Mouse (Mus musculus) erythroblast, adult 5-6 weeks (primary cell): ENCODE data around the gene Eif3a. TPM values are rescaled to one million over a fixed set of nuclear protein-coding genes. Genes with fewer than 3 reads are reported as not detected.

Experiments used
- ATAC-seq: replicated peaks from 2 replicates; pipeline ENCODE4 v1.8.0; 2016; ENCODE audit warnings: moderate number of reproducible peaks, mild to moderate bottlenecking, moderate TSS enrichment, inconsistent platforms; ENCODE audit not compliant: poor library complexity, low FRiP score, severe bottlenecking
- total RNA-seq, 2 experiments: library from RNA; stranded (forward) in 1 of 2; stranded (reverse) in 1 of 2; fragments of 150-400 nt in 1 of 2; fragments of 200-764, 138-1000 nt in 1 of 2; gene quantifications; 2 replicates each; pipeline versions ENCODE4 v1.2.3 to v1.2.4; 2015 to 2017; ENCODE audit warnings: low replicate concordance in 2 of 2

The Eif3a gene
- total RNA-seq, 2 experiments from 2014 or later = 63.8 to 68.9 TPM

DNA sequence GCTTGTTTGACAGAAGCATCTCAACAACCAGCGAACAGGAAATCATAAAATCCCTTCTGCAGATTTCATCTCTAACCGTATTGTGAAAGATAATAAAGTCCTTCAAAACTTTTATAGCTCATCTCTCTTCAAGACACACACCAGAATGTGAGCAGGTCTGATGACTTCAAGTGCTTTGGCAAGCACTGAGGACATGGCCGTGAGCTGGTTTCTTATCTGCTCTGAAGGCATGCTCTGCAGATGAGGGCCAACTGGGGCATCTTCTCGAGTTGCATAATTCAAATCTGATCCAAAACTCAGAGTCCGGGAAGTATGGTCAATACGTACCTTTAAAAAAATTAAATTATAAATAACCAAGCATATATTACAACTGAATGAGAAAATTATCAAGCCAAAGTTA lies 17.1 kb downstream of the Eif3a start:
- no peak for ATAC-seq

DNA sequence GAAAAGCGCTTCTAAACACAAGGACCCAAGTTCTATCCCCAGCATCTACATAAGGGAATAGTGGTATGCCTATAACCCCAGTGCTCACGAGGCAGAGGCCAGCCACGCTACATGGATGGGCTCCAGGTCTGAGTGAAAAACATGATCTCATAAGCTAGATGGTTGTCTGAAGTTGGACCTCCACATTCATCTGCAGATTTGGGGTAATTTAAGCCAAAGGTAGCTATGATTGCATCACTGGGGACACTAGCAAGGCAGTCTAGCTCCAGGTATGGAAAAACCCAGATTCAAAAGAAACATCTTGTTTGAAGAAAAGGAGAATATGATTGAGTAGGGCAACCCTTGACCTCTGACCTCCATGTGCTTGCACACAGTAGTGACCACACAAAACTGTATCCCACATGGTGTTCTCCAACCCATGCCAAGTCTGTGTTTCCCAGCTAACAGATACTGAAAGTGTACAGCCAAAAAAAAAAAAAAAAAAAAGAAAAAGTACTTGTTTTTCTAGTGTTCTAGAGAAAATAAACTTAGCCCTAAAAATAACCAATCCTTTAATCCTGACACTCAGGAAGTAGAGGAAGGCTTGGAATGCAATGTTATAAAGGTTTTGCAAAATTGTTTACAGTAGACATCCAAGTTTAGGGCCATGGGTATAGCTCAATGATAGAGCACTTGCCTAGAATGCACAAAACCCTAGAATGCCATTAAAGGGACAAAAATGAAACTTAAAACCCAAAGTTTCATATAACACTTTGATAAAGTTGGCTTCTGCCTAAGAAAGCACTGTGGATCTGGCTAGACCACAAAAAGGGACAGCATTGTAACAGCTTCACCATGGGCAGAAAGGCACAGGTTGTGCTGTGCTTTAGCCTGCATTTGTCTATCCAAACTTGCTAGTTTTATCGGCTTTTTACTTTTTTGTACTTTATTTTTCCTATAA lies 31.3 kb downstream of the Eif3a start:
- no peak for ATAC-seq

DNA sequence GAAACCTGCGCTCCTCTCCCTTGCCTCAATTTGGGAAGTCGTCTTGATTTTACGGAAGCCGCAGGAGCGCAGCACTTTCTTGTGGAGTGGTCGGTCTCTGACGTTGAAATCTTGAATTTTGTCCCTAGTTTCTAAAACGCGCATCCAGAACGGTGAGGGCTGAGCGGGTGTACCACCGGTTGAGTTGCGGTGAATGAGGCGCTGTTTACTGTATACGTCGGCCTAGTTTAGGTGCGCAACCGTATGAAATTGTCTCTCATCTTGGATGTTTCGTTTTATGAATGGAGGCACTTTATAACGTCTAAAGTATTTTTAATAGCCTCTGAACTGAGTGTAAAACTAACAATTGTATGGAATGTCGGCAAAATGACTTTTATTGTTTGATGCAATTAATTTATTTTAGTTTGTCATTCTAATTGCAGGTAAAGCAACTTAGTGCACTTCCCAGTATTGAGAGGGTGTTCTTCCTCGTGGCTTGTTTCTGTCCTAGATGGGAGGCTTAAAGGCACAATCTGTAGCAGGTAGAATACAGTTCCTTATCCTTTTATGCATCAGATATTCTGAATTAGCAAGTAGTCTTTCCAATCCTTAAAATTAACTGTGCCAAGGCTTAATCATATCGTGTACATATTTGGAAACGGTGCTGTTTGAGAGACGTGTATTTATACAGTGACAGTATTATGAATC lies 33.2 kb downstream of the Eif3a start:
- peak; percentile 31; the same call in 1 of the 2 replicates for ATAC-seq

DNA sequence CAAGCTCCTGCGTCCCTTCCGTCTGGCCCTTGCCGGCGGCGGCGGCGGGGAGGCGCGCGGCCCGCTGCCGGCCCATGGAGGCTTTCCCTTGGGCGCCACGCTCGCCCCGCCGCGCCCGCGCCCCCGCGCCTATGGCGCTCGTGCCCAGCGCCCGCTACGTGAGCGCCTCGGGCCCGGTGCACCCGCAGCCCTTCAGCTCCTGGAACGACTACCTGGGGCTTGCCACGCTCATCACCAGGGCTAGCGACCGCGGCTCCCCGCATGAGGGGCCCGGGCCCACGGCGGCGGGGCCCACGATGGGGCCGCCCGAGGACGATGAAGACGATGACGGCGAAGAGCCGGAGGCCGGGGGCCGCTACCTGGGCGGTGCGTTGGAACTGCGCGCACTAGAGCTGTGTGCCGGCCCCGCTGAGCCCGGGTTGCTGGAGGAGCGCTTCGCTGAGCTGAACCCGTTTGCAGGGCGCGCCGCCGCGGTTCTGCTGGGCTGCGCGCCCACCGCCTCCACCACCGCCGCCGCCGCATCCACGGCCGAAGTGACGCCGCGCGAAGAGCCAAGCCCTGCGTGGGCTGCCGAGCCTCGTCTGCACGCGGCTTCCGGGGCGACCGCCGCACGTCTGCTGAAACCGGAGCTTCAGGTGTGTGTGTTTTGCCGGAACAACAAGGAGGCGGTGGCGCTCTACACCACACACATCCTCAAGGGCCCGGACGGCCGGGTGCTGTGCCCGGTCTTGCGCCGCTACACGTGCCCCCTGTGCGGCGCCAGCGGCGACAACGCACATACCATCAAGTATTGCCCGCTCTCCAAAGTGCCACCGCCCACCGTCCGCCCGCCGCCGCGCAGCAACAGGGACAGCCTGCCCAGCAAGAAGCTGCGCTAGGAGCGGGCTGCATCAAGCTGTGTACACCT lies 34.0 kb downstream of the Eif3a start:
- ATAC-seq = peak; percentile 69

DNA sequence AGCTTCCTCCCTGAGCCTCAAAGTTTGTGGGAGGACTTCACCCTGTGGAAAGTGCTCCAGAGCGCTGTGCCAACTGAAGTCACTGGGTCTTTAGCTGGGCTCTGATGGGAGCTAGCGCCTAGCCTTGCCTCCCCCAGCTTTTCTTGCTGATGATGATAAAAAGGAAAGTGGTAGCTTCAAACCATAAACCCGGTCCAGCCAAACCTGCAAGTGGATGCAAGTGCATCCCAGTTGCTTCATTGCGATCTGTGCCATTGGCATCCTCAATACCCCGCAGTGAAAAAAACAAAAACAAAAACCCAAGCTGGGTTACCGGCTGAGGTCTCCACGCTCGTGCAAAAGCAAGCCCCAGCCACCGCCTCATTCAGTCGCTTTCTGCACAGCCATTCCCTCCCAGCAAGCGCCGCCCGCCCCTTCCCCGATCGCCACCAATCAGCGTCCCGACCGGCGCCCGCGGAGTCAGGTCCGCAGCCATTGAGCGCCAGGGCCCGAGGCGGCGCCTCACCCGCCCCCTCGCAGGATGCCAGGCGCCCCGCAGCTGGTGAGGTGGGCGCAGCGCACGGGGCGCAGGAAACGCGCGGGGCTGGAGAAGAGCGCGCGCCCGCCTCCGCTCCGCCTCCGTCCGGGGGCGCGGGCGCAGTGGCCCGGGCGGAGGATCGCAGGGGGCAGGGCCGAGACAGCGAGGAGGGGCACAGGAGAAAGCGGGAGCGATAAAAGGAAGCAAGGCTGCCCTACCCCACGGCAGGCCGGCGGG lies 34.8 kb downstream of the Eif3a start, which contains the start of gene Nanos1:
Gene Nanos1 (plus strand): TSS at position 550 of the 754 bp plus-strand sequence.
- ATAC-seq = peak; percentile 93

DNA sequence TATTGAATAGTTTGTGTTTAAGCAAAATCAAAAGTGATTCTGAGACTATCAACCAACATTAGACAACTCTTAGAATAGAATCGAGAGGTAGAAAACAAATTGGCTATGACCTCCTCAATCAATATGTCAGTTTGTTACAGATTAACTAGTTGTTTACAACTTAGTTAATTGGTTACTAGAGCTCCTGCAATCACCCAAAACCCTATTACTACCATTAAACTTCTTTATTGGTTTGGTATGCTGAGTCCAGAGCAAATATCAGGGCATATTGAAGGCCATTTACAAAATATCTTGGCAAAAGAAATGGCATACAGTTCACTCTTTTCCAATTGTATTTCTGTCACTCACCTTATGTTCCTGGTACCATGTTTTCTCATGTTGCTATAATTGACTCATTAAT lies 42.7 kb downstream of the Eif3a start:
- no peak for ATAC-seq

DNA sequence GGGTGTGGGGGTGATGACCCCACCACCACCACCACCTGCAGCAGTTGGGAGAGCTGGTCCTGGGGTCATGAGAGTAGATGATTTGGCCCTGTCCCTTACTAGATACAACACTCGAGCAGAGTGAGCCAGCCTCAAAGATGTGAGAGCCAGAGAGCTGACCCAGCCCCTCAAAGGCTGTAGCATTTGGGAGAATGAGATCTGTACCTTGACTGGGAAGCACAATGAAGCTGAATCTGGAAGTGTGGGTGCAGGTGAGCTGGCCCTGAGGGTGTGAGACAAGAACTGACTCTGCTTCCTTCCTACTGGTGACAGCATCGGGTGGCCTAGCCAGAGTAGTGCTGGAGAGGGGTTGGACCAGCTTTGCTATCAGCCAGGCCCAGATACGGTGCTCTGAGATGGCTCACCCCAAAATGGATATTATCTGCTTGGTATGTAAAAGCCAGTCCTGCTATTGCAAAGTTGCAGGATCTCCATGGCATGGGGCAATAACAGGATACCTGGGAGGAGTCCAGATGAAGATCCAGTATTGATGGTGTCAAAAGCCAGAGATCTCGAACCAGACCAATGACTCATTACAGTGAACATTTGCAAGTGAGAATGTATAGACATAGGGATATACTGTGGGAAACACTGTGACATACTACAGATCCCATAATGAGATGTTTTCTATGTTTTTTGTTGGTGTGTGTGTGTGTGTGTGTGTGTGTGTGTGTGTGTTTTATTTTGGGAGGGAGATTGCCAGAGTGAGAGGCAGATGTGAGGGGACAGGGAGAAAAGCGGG lies 46.5 kb downstream of the Eif3a start:
- ATAC-seq = peak; percentile 93

DNA sequence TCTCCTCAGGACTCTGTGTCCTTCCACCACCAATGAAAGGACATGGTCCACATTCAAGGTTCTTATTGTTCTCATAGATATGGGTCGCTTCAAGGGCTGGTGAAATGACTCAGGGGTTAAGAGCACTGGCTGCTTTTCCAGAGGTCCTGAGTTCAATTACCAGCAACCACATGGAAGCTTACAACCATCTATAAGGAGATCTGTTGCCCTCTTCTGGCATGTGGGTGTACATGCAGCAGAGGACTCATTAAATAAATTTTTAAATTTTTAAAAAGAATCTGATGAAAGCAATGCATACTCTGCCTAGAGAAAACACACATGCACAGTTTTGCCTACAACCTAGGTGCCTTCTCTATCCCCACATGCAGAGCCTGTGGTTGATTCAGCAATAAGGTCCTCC lies 49.9 kb downstream of the Eif3a start:
- ATAC-seq = no peak

DNA sequence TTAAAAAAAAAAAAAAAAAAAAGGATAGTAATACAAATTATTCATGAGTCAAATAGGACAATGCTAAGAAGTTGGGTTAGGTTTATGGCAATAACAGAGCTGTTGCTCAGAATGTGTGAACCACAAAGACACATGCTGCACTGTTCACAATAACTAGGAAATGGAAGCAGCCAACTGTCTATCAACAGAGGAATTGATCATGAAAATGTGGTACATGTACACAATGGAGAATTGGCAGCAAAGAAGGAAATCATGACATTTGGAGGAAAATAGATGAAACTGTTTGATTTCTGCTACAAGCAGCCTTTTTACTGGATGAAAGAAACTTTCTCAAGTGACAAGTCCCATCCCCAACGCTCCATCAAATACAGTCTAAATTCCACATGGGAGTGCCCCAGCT lies 58.5 kb downstream of the Eif3a start:
- ATAC-seq = no peak

DNA sequence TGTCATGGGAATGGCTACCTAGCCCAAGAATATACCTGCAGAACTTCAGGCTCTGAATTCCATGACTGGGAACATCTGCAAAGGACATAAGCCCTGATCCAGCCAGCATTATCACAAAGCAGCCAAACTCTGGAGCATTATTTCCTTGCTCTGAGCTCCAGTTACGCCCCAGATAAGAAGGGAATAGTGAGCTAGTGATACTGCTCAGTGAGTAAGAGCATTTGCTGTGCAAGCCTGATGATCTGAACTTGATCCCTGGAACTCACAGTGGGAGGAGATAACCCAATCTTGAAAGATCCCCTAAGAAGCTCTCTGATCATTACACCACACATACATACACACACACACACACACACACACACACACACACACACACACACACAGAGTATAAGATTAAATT lies 59.2 kb downstream of the Eif3a start:
- ATAC-seq = no peak

DNA sequence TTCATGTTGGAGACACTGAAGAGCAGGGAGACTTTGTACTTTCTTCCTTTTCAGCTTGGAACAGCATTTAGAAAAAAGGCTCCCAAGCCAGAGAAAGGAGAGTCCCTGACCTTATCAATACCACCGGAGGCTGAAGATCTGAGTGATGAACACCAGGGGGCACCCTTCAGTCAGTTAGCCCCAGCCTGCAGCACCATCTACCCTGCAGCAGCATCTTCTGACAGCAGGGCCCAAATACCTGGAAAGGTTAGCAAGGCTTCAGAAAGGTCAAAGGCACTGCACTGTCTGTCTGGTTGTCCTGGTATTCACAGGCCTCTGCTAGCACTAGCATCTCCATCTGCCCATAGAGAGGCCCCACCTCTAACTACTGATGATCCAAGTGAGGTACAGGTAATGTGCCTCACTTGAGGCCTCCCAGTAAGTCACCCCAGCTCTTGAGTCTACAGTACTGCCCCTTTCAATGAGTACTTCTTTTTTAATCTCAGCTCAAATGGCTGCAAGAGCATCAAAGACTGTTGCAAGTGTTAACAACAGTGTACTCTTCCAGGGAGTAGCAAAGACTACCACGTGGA lies 60.1 kb downstream of the Eif3a start:
- ATAC-seq = peak; percentile 92

DNA sequence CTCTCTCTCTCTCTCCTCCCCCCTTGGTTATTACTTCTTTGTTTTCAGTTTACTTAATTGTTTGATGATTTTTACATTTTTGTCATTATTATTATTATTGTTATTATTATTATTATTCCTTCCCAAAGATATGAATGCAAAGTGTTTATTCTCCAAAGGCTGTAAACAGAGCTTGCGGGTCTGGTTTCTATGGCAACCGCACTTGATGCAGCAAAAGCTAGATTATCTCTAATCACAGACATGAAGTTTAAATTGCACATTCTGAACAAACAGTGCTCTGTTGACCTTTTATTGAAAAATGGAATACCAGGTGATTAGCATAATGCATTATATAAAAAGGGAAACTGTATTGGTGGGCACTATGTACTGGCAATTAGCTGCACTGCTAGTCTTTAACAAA lies 74.1 kb downstream of the Eif3a start:
- ATAC-seq = no peak

DNA sequence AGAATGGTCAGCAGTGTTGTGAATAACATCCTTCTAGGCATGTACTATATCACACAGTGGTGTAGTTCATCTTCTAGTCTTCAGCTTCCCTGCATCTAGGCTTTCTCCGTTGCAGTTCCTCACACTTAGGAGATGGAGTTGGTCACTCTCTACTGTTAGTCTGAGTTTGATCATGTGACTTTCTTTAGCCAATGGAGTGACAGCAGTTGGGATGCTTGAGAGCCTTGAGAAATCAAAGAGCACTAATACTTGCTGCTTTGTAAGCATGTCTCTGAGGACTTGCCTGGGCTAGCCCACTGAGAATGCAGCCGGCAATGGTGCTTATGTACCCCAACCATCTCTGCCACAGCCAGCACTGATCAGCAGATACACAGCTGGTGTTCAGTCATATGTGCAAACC lies 77.9 kb downstream of the Eif3a start:
- no peak for ATAC-seq

Other genes with a start within 250 kb of the Eif3a start
- 12.1 and 15.5 TPM in 2 replicates for gene Cacul1, start 209.6 kb downstream of the Eif3a start, total RNA-seq (2015; ENCODE audit: low replicate concordance)
- gene Cacul1, start 209.6 kb downstream of the Eif3a start, total RNA-seq (2017; ENCODE audit: low replicate concordance) = 15.5 and 16.6 TPM in 2 replicates
- gene Nanos1, start 34.7 kb downstream of the Eif3a start, total RNA-seq (2015; ENCODE audit: low replicate concordance) = 0.58 and 1.7 TPM in 2 replicates
- 1.6 and 2.9 TPM in 2 replicates for gene Nanos1, start 34.7 kb downstream of the Eif3a start, total RNA-seq (2017; ENCODE audit: low replicate concordance)
- 11.7 and 15.5 TPM in 2 replicates for gene Fam45a, start 20.9 kb upstream of the Eif3a start, total RNA-seq (2015; ENCODE audit: low replicate concordance)
- 6.6 and 14.0 TPM in 2 replicates for gene Fam45a, start 20.9 kb upstream of the Eif3a start, total RNA-seq (2017; ENCODE audit: low replicate concordance)
- 7.3 and 11.9 TPM in 2 replicates for gene Sfxn4, start 70.8 kb upstream of the Eif3a start, total RNA-seq (2015; ENCODE audit: low replicate concordance)
- gene Sfxn4, start 70.8 kb upstream of the Eif3a start, total RNA-seq (2017; ENCODE audit: low replicate concordance) = 3.5 and 13.2 TPM in 2 replicates
- 99.3 and 105 TPM in 2 replicates for gene Prdx3, start 83.9 kb upstream of the Eif3a start, total RNA-seq (2015; ENCODE audit: low replicate concordance)
- gene Prdx3, start 83.9 kb upstream of the Eif3a start, total RNA-seq (2017; ENCODE audit: low replicate concordance) = 88.4 and 96.3 TPM in 2 replicates
- 2.7 and 12.1 TPM in 2 replicates for gene Grk5, start 99.1 kb upstream of the Eif3a start, total RNA-seq (2015; ENCODE audit: low replicate concordance)
- 5.2 and 14.6 TPM in 2 replicates for gene Grk5, start 99.1 kb upstream of the Eif3a start, total RNA-seq (2017; ENCODE audit: low replicate concordance)